Mouse (Mus musculus): ENCODE results near the gene Mrps36. TPM values are rescaled to one million over a fixed set of nuclear protein-coding genes. Genes with fewer than 3 reads are reported as not detected.
"Not testable (repeated sequence)": the region's sequence is repeated elsewhere in the genome, so short reads cannot be mapped to it uniquely, and the experiment has no call there.

Gene Mrps36
- 114 and 122 TPM in 2 replicates for polyA plus RNA-seq (2015; fragmentation: Nextera tagmentation; extraction: Ambion mirVana)

- no peaks in the 10 kb centered on the region for H3K36me3 ChIP-seq (ENCODE audit: insufficient read depth, low read length)
- no peaks in the 10 kb centered on the region for H3K4me1 ChIP-seq (ENCODE audit: insufficient read depth, low read depth, low read length)
- no peaks in the 10 kb centered on the region for H3K9me3 ChIP-seq (ENCODE audit: low read length)
- 2% methylated on average over 45 of the region's 52 CpGs for WGBS
- H3K27me3 ChIP-seq (replicated peaks; ENCODE audit: insufficient read depth, low read length), result no peaks in the 10 kb centered on the region
- peak; percentile 98 for ATAC-seq
- peak within 1 kb of the TSS; percentile 77 for H3K4me3 ChIP-seq (ENCODE audit: low read depth, low read length)
- H3K27ac ChIP-seq (ENCODE audit: low read length), result peak within 1 kb of the TSS; percentile 94
- H3K4me2 ChIP-seq (replicated peaks; ENCODE audit: low read depth, low read length), result peak within 1 kb of the TSS; percentile 54
- DNase-seq (ENCODE audit: low spot score), result peak; percentile 97
- TF ChIP-seq EP300 (IDR thresholded peaks at IDR 0.05) (peak; percentile 26; the same call in 1 of the 2 replicates), CTCF (IDR thresholded peaks at IDR 0.05) (no peak)
- peak within 1 kb of the TSS; percentile 69 for H3K9ac ChIP-seq (replicated peaks; ENCODE audit: low read depth)
Observed at GRCm38 (mm10) chr13:100744036-100744744, at the start of gene Mrps36. Mrps36 (minus strand) TSS chr13:100744659.

DNA sequence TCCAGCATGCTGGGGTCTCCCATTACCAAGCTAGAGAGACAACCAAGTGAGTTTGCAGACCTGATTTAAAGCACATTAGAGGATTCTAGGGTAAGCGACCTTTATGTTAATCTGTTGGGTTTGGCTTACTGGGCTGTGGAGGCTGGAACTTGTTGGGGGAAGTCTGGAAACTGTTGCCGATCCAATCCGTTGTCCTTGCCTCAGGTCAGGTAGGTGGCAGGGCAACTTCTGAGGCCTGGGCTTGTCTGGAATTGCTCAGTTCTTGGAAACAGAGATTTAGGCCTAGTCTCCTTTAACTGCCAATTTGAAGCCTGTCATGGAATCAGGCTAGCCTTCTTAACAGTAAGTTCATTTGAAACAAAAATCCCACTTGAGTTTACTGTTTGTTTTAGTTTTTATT lies 44.6 kb upstream of the Mrps36 start:
- no peak for ATAC-seq
- Histone ChIP-seq H3K4me3 (ENCODE audit: low read depth, low read length) (no peak overlapping the region), H3K9ac (replicated peaks; ENCODE audit: low read depth) (no peak overlapping the region), H3K36me3 (ENCODE audit: insufficient read depth, low read length) (no peaks in the 10 kb centered on the region), H3K27ac (ENCODE audit: low read length) (no peak overlapping the region), H3K9me3 (ENCODE audit: low read length) (no peaks in the 10 kb centered on the region), H3K4me2 (replicated peaks; ENCODE audit: low read depth, low read length) (no peak overlapping the region), H3K27me3 (replicated peaks; ENCODE audit: insufficient read depth, low read length) (no peaks in the 10 kb centered on the region), H3K4me1 (ENCODE audit: insufficient read depth, low read depth, low read length) (no peaks in the 10 kb centered on the region)
- TF ChIP-seq EP300 (IDR thresholded peaks at IDR 0.05) (no peak), CTCF (IDR thresholded peaks at IDR 0.05) (no peak)
- WGBS, result 80% methylated on average over 3 of the region's 3 CpGs
- no peak for DNase-seq (ENCODE audit: low spot score)

DNA sequence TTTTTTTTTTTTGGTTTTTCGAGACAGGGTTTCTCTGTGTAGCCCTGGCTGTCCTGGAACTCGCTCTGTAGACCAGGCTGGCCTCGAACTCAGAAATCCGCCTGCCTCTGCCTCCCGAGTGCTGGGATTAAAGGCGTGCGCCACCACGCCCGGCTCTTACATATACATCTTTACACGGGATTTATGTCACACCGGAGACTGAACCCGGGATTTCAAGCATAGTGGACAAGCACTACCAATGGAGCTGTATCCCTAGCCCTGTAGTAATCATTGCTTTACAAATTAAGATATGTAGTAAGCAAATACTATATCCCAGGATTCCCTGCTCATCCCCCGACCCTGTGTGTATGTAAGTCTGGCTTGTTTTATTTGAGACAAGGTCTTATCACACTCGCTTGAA lies 43.6 kb upstream of the Mrps36 start:
- H3K9ac ChIP-seq (replicated peaks; ENCODE audit: low read depth); H3K36me3 ChIP-seq (ENCODE audit: insufficient read depth, low read length); H3K4me1 ChIP-seq (ENCODE audit: insufficient read depth, low read depth, low read length); DNase-seq (ENCODE audit: low spot score); ATAC-seq; H3K27me3 ChIP-seq (replicated peaks; ENCODE audit: insufficient read depth, low read length); H3K27ac ChIP-seq (ENCODE audit: low read length); H3K4me2 ChIP-seq (replicated peaks; ENCODE audit: low read depth, low read length); H3K9me3 ChIP-seq (ENCODE audit: low read length); H3K4me3 ChIP-seq (ENCODE audit: low read depth, low read length): not testable (repeated sequence)
- 92% methylated on average over 11 of the region's 14 CpGs for WGBS

- Histone ChIP-seq H3K9ac (replicated peaks; ENCODE audit: low read depth) (no peak overlapping the region), H3K4me3 (ENCODE audit: low read depth, low read length) (no peak overlapping the region), H3K36me3 (ENCODE audit: insufficient read depth, low read length) (no peaks in the 10 kb centered on the region), H3K9me3 (ENCODE audit: low read length) (no peaks in the 10 kb centered on the region), H3K27ac (ENCODE audit: low read length) (no peak overlapping the region), H3K27me3 (replicated peaks; ENCODE audit: insufficient read depth, low read length) (no peaks in the 10 kb centered on the region), H3K4me2 (replicated peaks; ENCODE audit: low read depth, low read length) (no peak overlapping the region), H3K4me1 (ENCODE audit: insufficient read depth, low read depth, low read length) (no peaks in the 10 kb centered on the region)
- peak; percentile 51 for DNase-seq (ENCODE audit: low spot score)
- TF ChIP-seq EP300 (IDR thresholded peaks at IDR 0.05), result no peak
- ATAC-seq, result no peak
- 55% methylated on average over 6 of the region's 6 CpGs for WGBS
Observed at GRCm38 (mm10) chr13:100787316-100788010, 43.0 kb upstream of the Mrps36 start.

- DNase-seq (ENCODE audit: low spot score) (peak; percentile 97), ATAC-seq (peak; percentile 98)
- Histone ChIP-seq H3K9me3 (ENCODE audit: low read length) (no peaks in the 10 kb centered on the region), H3K9ac (replicated peaks; ENCODE audit: low read depth) (peak within 1 kb of the TSS; percentile 32; the same call in 1 of the 2 replicates), H3K4me2 (replicated peaks; ENCODE audit: low read depth, low read length) (peak within 1 kb of the TSS; percentile 100), H3K27ac (ENCODE audit: low read length) (no peak within 1 kb of the TSS), H3K4me3 (ENCODE audit: low read depth, low read length) (peak within 1 kb of the TSS; percentile 62), H3K27me3 (replicated peaks; ENCODE audit: insufficient read depth, low read length) (no peaks in the 10 kb centered on the region), H3K36me3 (ENCODE audit: insufficient read depth, low read length) (no peaks in the 10 kb centered on the region), H3K4me1 (ENCODE audit: insufficient read depth, low read depth, low read length) (no peaks in the 10 kb centered on the region)
- TF ChIP-seq CTCF (IDR thresholded peaks at IDR 0.05) (peak; percentile 64), EP300 (IDR thresholded peaks at IDR 0.05) (no peak)
- 1% methylated on average over 31 of the region's 35 CpGs for WGBS
Observed at GRCm38 (mm10) chr13:100786414-100786867, 42.0 kb upstream of the Mrps36 start, which contains the start of gene Ccnb1. Ccnb1 (minus strand) TSS chr13:100786570.

GRCm38 (mm10) chr13:100785806-100786413 lies 41.5 kb upstream of the Mrps36 start:
- ATAC-seq, result no peak
- WGBS, result under 1% methylated on average over 30 of the region's 30 CpGs
- Histone ChIP-seq H3K36me3 (ENCODE audit: insufficient read depth, low read length) (no peaks in the 10 kb centered on the region), H3K4me2 (replicated peaks; ENCODE audit: low read depth, low read length) (peak overlapping the region; percentile 100), H3K4me1 (ENCODE audit: insufficient read depth, low read depth, low read length) (no peaks in the 10 kb centered on the region), H3K9ac (replicated peaks; ENCODE audit: low read depth) (peak overlapping the region; percentile 32; the same call in 1 of the 2 replicates), H3K9me3 (ENCODE audit: low read length) (no peaks in the 10 kb centered on the region), H3K27me3 (replicated peaks; ENCODE audit: insufficient read depth, low read length) (no peaks in the 10 kb centered on the region), H3K4me3 (ENCODE audit: low read depth, low read length) (peak overlapping the region; percentile 62), H3K27ac (ENCODE audit: low read length) (no peak overlapping the region)
- no peak for TF ChIP-seq EP300 (IDR thresholded peaks at IDR 0.05)
- no peak for TF ChIP-seq CTCF (IDR thresholded peaks at IDR 0.05)
- DNase-seq (ENCODE audit: low spot score), result peak; percentile 13
